Mouse (Mus musculus): ENCODE data around the gene Rabgef1. TPM values are rescaled to one million over a fixed set of nuclear protein-coding genes. Genes with fewer than 3 reads are reported as not detected.

The Rabgef1 gene
- polyA plus RNA-seq, 1 experiment from 2014 or later: 30.0 TPM

GRCm38 (mm10) chr5:130257303-130257702 lies 85.7 kb downstream of the Rabgef1 start:
- 6% methylated on average over 8 of the region's 8 CpGs for WGBS
- Histone ChIP-seq H3K27ac (ENCODE audit: low read depth, low read length) (peak overlapping the region; percentile 68; the same call in 1 of the 2 replicates), H3K27me3 (replicated peaks; ENCODE audit: control insufficient read depth, insufficient read depth, low read length) (no peaks in the 10 kb centered on the region), H3K9ac (ENCODE audit: low read length) (peak overlapping the region; percentile 81), H3K4me2 (ENCODE audit: low read length) (peak overlapping the region; percentile 74), H3K4me1 (ENCODE audit: control insufficient read depth, insufficient read depth, low read length) (peaks cover 11% of the 10 kb centered on the region), H3K9me3 (replicated peaks; ENCODE audit: control insufficient read depth, low read length) (no peaks in the 10 kb centered on the region), H3K4me3 (ENCODE audit: low read depth, low read length) (peak overlapping the region; percentile 57), H3K36me3 (ENCODE audit: control insufficient read depth, insufficient read depth, low read length) (peaks cover 15% of the 10 kb centered on the region)
- DNase-seq (ENCODE audit: low spot score) (no peak), ATAC-seq (no peak)

- ATAC-seq (no peak), DNase-seq (ENCODE audit: low spot score) (peak; percentile 33)
- no peak overlapping the region for H3K9ac ChIP-seq (ENCODE audit: low read length)
- no peaks in the 10 kb centered on the region for H3K4me1 ChIP-seq (ENCODE audit: control insufficient read depth, insufficient read depth, low read length)
- H3K36me3 ChIP-seq (ENCODE audit: control insufficient read depth, insufficient read depth, low read length): peaks cover 33% of the 10 kb centered on the region
- H3K27ac ChIP-seq (ENCODE audit: low read depth, low read length): no peak overlapping the region
- no peak overlapping the region for H3K4me2 ChIP-seq (ENCODE audit: low read length)
- H3K27me3 ChIP-seq (replicated peaks; ENCODE audit: control insufficient read depth, insufficient read depth, low read length): no peaks in the 10 kb centered on the region
- H3K4me3 ChIP-seq (ENCODE audit: low read depth, low read length): no peak overlapping the region
- no peaks in the 10 kb centered on the region for H3K9me3 ChIP-seq (replicated peaks; ENCODE audit: control insufficient read depth, low read length)
- 77% methylated on average over 11 of the region's 11 CpGs for WGBS
These were observed 91.9 kb downstream of the Rabgef1 start for GRCm38 (mm10) chr5:130263454-130263853.

Other genes starting within 250 kb of the Rabgef1 start
- 21.1 and 28.5 TPM in 2 replicates for gene Vkorc1l1, start 229.8 kb upstream of the Rabgef1 start, polyA plus RNA-seq (2014; fragmentation: Nextera tagmentation; extraction: Ambion mirVana)
- gene Gusb, start 168.7 kb upstream of the Rabgef1 start, polyA plus RNA-seq (2014; fragmentation: Nextera tagmentation; extraction: Ambion mirVana): 20.7 and 21.4 TPM in 2 replicates
- gene Asl, start 142.6 kb upstream of the Rabgef1 start, polyA plus RNA-seq (2014; fragmentation: Nextera tagmentation; extraction: Ambion mirVana): 36.9 and 38.2 TPM in 2 replicates
- 50.7 and 51.2 TPM in 2 replicates for gene Crcp, start 142.5 kb upstream of the Rabgef1 start, polyA plus RNA-seq (2014; fragmentation: Nextera tagmentation; extraction: Ambion mirVana)
- gene Tpst1, start 98.5 kb upstream of the Rabgef1 start, polyA plus RNA-seq (2014; fragmentation: Nextera tagmentation; extraction: Ambion mirVana): 57.1 and 61.4 TPM in 2 replicates
- gene Kctd7, start 26.9 kb upstream of the Rabgef1 start, polyA plus RNA-seq (2014; fragmentation: Nextera tagmentation; extraction: Ambion mirVana): 10.9 and 12.4 TPM in 2 replicates
- gene Tmem248, start 45.3 kb downstream of the Rabgef1 start, polyA plus RNA-seq (2014; fragmentation: Nextera tagmentation; extraction: Ambion mirVana): 22.5 and 22.7 TPM in 2 replicates
- gene Sbds, start 83.7 kb downstream of the Rabgef1 start, polyA plus RNA-seq (2014; fragmentation: Nextera tagmentation; extraction: Ambion mirVana): 49.6 and 50.8 TPM in 2 replicates
- 25.2 and 29.4 TPM in 2 replicates for gene Tyw1, start 83.8 kb downstream of the Rabgef1 start, polyA plus RNA-seq (2014; fragmentation: Nextera tagmentation; extraction: Ambion mirVana)
- gene Caln1, start 197.7 kb downstream of the Rabgef1 start, polyA plus RNA-seq (2014; fragmentation: Nextera tagmentation; extraction: Ambion mirVana): 2.5 and 6.5 TPM in 2 replicates
- not detected in 2 replicates for gene A330070K13Rik, start 212.8 kb downstream of the Rabgef1 start, polyA plus RNA-seq (2014; fragmentation: Nextera tagmentation; extraction: Ambion mirVana)